8 mouse cellular contexts compared by ENCODE assay signal in the genomic region with DNA sequence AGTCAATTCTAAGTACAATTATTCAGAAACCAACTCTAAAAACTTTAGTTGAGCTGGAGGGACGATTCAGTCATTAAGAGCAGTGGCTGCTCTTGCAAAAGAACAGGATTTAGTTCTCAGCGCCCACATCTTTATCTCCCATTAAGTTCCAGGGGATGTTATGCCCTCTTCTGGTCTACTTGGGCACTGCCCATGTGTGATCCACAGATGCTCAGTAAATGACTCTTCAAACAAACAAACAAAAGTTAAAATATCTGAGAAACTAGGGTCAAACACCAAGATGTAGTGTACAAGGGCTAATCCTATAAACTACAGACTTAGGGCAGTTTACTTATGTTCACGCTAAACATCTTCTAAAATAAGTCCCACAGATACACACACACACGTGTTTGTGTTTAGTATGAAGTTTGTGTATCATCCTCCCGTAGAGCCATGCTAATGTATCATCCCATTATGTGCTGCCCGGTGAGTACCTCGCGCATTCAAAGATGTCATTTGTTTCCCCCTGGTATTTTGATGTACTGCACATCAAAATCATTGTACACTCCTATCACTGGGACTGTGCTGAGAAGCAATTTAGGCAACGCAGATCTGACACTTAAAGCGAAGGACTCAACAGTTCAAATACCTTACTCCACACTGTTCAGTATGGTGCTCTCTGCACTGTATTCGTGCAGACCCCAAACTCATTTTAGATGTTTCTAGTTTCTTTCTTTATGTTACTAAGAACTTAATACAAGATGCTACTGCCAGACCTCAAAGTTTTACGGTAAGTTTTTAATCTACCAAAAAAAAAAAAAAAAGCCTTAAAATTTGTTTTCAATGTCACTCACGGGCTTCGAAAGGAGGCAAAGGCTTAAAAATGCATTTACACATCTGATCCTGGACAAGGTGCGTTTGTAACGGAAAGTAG. TPM values are rescaled to one million over a fixed set of nuclear protein-coding genes. Genes with fewer than 3 reads are reported as not detected.
DNase-seq lines count a peak whose midpoint lies in the region; ATAC-seq and TF ChIP-seq lines count a peak whose summit lies in the region.

No protein-coding gene starts in this region.

- no peaks in the 10 kb centered on the region for H3K27me3 ChIP-seq in CH12.LX (replicated peaks)
- H3K27me3 ChIP-seq in embryonic facial prominence, embryonic 12.5 days: no peaks in the 10 kb centered on the region
- no peaks in the 10 kb centered on the region for H3K27me3 ChIP-seq in kidney, embryonic 15.5 days
- H3K27me3 ChIP-seq in midbrain, embryonic 11.5 days (ENCODE audit: control insufficient read depth, insufficient read depth, low read length): no peaks in the 10 kb centered on the region

- H3K9ac ChIP-seq in CH12.LX (ENCODE audit: insufficient read depth, low read depth): peak overlapping the region; percentile 100
- peak overlapping the region; percentile 96 for H3K9ac ChIP-seq in embryonic facial prominence, embryonic 12.5 days
- H3K9ac ChIP-seq in kidney, embryonic 15.5 days: peak overlapping the region; percentile 89
- peak overlapping the region; percentile 96 for H3K9ac ChIP-seq in midbrain, embryonic 11.5 days (ENCODE audit: low read length)

- TF ChIP-seq RAD21 in CH12.LX (IDR thresholded peaks at IDR 0.05; ENCODE audit: low read depth, low read length): no peak; the same call in none of the 2 replicates

- intact Hi-C loops in left cerebral cortex, postnatal 4 days (cut with DNase I): no loop called here

- peak overlapping the region; percentile 88 to 98 (median 97) for H3K4me3 ChIP-seq in CH12.LX (replicated peaks in 1 of 3; ENCODE audit: low read depth in 2 of 3, low read length in 2 of 3, poor library complexity in 1 of 3)
- peak overlapping the region; percentile 86 for H3K4me3 ChIP-seq in embryonic facial prominence, embryonic 12.5 days
- peak overlapping the region; percentile 67 for H3K4me3 ChIP-seq in kidney, embryonic 15.5 days (replicated peaks)
- peak overlapping the region; percentile 73 for H3K4me3 ChIP-seq in midbrain, embryonic 11.5 days (ENCODE audit: low read depth, low read length)

- peak; percentile 12 to 47; a peak in 2 of 4 replicates for TF ChIP-seq CTCF in CH12.LX (conservative IDR thresholded peaks at IDR 0.05 in 1 of 2, IDR thresholded peaks at IDR 0.05 in 1 of 2; ENCODE audit: low read depth in 2 of 2, low read length in 2 of 2)

- H3K4me2 ChIP-seq in CH12.LX (ENCODE audit: insufficient read depth, low read depth, poor library complexity, severe bottlenecking): peak overlapping the region; percentile 82
- H3K4me2 ChIP-seq in embryonic facial prominence, embryonic 12.5 days (replicated peaks): peak overlapping the region; percentile 64
- peak overlapping the region; percentile 84 for H3K4me2 ChIP-seq in kidney, embryonic 15.5 days
- peak overlapping the region; percentile 60 for H3K4me2 ChIP-seq in midbrain, embryonic 11.5 days

- in situ Hi-C loops in CH12.LX (cut with MboI; ENCODE audit: low pct_ligation_motif_present, low pct_unique_long_range_greater_than_20kb, low sequenced_read_pairs): no loop called here

- peak overlapping the region; percentile 60; the same call in 1 of the 2 replicates for H3K27ac ChIP-seq in CH12.LX (ENCODE audit: insufficient read depth, low read depth)
- H3K27ac ChIP-seq in embryonic facial prominence, embryonic 12.5 days: peak overlapping the region; percentile 90
- H3K27ac ChIP-seq in kidney, embryonic 15.5 days: peak overlapping the region; percentile 84
- no peak overlapping the region; the same call in 1 of the 2 replicates for H3K27ac ChIP-seq in midbrain, embryonic 11.5 days (ENCODE audit: low read depth, low read length)

- H3K36me3 ChIP-seq in CH12.LX (replicated peaks in 1 of 2; ENCODE audit: control insufficient read depth in 1 of 2, insufficient read depth in 1 of 2, low read length in 1 of 2): peaks cover 17 to 33% of the 10 kb centered on the region in 2 experiments
- peaks cover 8% of the 10 kb centered on the region for H3K36me3 ChIP-seq in embryonic facial prominence, embryonic 12.5 days
- H3K36me3 ChIP-seq in kidney, embryonic 15.5 days: peaks cover 21% of the 10 kb centered on the region
- no peaks in the 10 kb centered on the region for H3K36me3 ChIP-seq in midbrain, embryonic 11.5 days (ENCODE audit: control insufficient read depth, insufficient read depth, low read length)

- no peak for TF ChIP-seq POLR2A in CH12.LX (IDR thresholded peaks at IDR 0.05; ENCODE audit: low read depth, low read length)

- TF ChIP-seq EP300 in CH12.LX (IDR thresholded peaks at IDR 0.05; ENCODE audit: low read length): no peak

- peaks cover 25% of the 10 kb centered on the region for H3K79me2 ChIP-seq in CH12.LX (replicated peaks; ENCODE audit: control insufficient read depth, extremely low read depth, insufficient read depth, poor library complexity, severe bottlenecking)

- H3K4me1 ChIP-seq in CH12.LX (ENCODE audit: control insufficient read depth in 1 of 2, insufficient read depth in 2 of 2): peaks cover 2 to 17% of the 10 kb centered on the region in 2 experiments; a peak in 2 of 4 replicates
- no peaks in the 10 kb centered on the region; the same call in 1 of the 2 replicates for H3K4me1 ChIP-seq in embryonic facial prominence, embryonic 12.5 days
- 0 out of 2 replicates have a peak, but pooled peaks cover 3% of the 10 kb centered on the region for H3K4me1 ChIP-seq in kidney, embryonic 15.5 days
- peaks cover 3% of the 10 kb centered on the region; the same call in 1 of the 2 replicates for H3K4me1 ChIP-seq in midbrain, embryonic 11.5 days (ENCODE audit: control insufficient read depth, insufficient read depth, low read length)

- dilution Hi-C loops in CH12.LX (cut with MboI; ENCODE audit: extremely low pct_ligation_motif_present, extremely low pct_unique_long_range_greater_than_20kb, low sequenced_read_pairs): no loop called here

- peak; percentile 65 for DNase-seq in 416B (ENCODE audit: low read depth)
- peak; percentile 51 for DNase-seq in CH12.LX (ENCODE audit: extremely low read depth)
- peak; percentile 91 for DNase-seq in midbrain, embryonic 11.5 days (ENCODE audit: low spot score, missing footprints)
- no peak for DNase-seq in left cerebral cortex, postnatal 4 days
- no peak for DNase-seq in layer of hippocampus, postnatal 36 days

- ATAC-seq in embryonic facial prominence, embryonic 12.5 days (ENCODE audit: insufficient number of reproducible peaks, insufficient read depth, low FRiP score, low TSS enrichment): no peak
- ATAC-seq in kidney, embryonic 15.5 days (replicated peaks; ENCODE audit: low FRiP score): no peak
- 0 out of 2 replicates have a peak, but pooled peaks have one; percentile 26 for ATAC-seq in midbrain, embryonic 11.5 days (ENCODE audit: low FRiP score)
- ATAC-seq in activated CD4-positive, CD25-positive, alpha-beta regulatory T cell, adult 4 months: no peak

- peaks cover 3% of the 10 kb centered on the region for H3K9me3 ChIP-seq in CH12.LX (replicated peaks; ENCODE audit: low read length)
- H3K9me3 ChIP-seq in embryonic facial prominence, embryonic 12.5 days: no peaks in the 10 kb centered on the region
- no peaks in the 10 kb centered on the region for H3K9me3 ChIP-seq in kidney, embryonic 15.5 days (replicated peaks)
- no peaks in the 10 kb centered on the region for H3K9me3 ChIP-seq in midbrain, embryonic 11.5 days (ENCODE audit: control insufficient read depth, low read length)

- WGBS in embryonic facial prominence, embryonic 12.5 days: 28% methylated on average over 16 of the region's 16 CpGs
- WGBS in kidney, embryonic 15.5 days: 32% methylated on average over 16 of the region's 16 CpGs
- WGBS in midbrain, embryonic 11.5 days: 30% methylated on average over 16 of the region's 16 CpGs

RNA-seq across cellular contexts. Expression of gene Abraxas1, which starts 0.9 kb away (rescaled TPM):
- 13.4 and 19.0 TPM in 2 replicates for total RNA-seq in CH12.LX (2012; rRNA removed)
- 34.9 and 40.0 TPM in 2 replicates for total RNA-seq in CH12.LX (2014; rRNA removed)
- 29.3 and 30.9 TPM in 2 replicates for polyA plus RNA-seq in CH12.LX (2012; ENCODE audit: insufficient read length, low read depth)
- 33.8 and 38.2 TPM in 2 replicates for polyA plus RNA-seq in embryonic facial prominence, embryonic 12.5 days (2016; fragmentation: Nextera tagmentation; extraction: Ambion mirVana)
- polyA plus RNA-seq in kidney, embryonic 15.5 days (2015; fragmentation: Nextera tagmentation; extraction: Ambion mirVana): 34.3 and 36.5 TPM in 2 replicates
- 23.3 and 28.9 TPM in 2 replicates for polyA plus RNA-seq in midbrain, embryonic 11.5 days (2014; fragmentation: Nextera tagmentation; extraction: Ambion mirVana)
- polyA plus RNA-seq in activated CD4-positive, CD25-positive, alpha-beta regulatory T cell, adult 4 months (2017; shearing (Covaris generic)): 10 to 100 TPM; 25.1 to 27.4 TPM
- 1 to 10 TPM; 6.2 to 8.4 TPM for total RNA-seq in left cerebral cortex, postnatal 4 days (2021)
- 1 to 10 TPM; 6.0 to 7.1 TPM for total RNA-seq in layer of hippocampus, postnatal 36 days (2021)

RNA-seq across cellular contexts. Expression of gene Mrps18c, which starts 21.4 kb away (rescaled TPM):
- 87.2 and 121 TPM in 2 replicates for total RNA-seq in CH12.LX (2012; rRNA removed)
- 111 and 141 TPM in 2 replicates for total RNA-seq in CH12.LX (2014; rRNA removed)
- polyA plus RNA-seq in CH12.LX (2012; ENCODE audit: insufficient read length, low read depth): 185 and 216 TPM in 2 replicates
- 173 and 186 TPM in 2 replicates for polyA plus RNA-seq in embryonic facial prominence, embryonic 12.5 days (2016; fragmentation: Nextera tagmentation; extraction: Ambion mirVana)
- polyA plus RNA-seq in kidney, embryonic 15.5 days (2015; fragmentation: Nextera tagmentation; extraction: Ambion mirVana): 164 and 177 TPM in 2 replicates
- 167 and 178 TPM in 2 replicates for polyA plus RNA-seq in midbrain, embryonic 11.5 days (2014; fragmentation: Nextera tagmentation; extraction: Ambion mirVana)
- 100 to 1,000 TPM; 160 to 189 TPM for polyA plus RNA-seq in activated CD4-positive, CD25-positive, alpha-beta regulatory T cell, adult 4 months (2017; shearing (Covaris generic))
- total RNA-seq in left cerebral cortex, postnatal 4 days (2021): 10 to 100 TPM; 65.3 to 70.3 TPM
- 10 to 100 TPM; 60.3 to 63.6 TPM for total RNA-seq in layer of hippocampus, postnatal 36 days (2021)

RNA-seq across cellular contexts. Expression of gene Helq, which starts 21.4 kb away (rescaled TPM):
- total RNA-seq in CH12.LX (2012; rRNA removed) (12.1 and 19.6 TPM in 2 replicates), CH12.LX (2014; rRNA removed) (13.1 and 15.7 TPM in 2 replicates)
- polyA plus RNA-seq in CH12.LX (2012; ENCODE audit: insufficient read length, low read depth): 24.3 and 31.4 TPM in 2 replicates
- 23.6 and 25.4 TPM in 2 replicates for polyA plus RNA-seq in embryonic facial prominence, embryonic 12.5 days (2016; fragmentation: Nextera tagmentation; extraction: Ambion mirVana)
- 14.2 and 15.4 TPM in 2 replicates for polyA plus RNA-seq in kidney, embryonic 15.5 days (2015; fragmentation: Nextera tagmentation; extraction: Ambion mirVana)
- polyA plus RNA-seq in midbrain, embryonic 11.5 days (2014; fragmentation: Nextera tagmentation; extraction: Ambion mirVana): 17.6 and 22.4 TPM in 2 replicates
- 10 to 100 TPM; 12.3 to 12.5 TPM for polyA plus RNA-seq in activated CD4-positive, CD25-positive, alpha-beta regulatory T cell, adult 4 months (2017; shearing (Covaris generic))
- total RNA-seq in left cerebral cortex, postnatal 4 days (2021): 10 to 100 TPM; 22.9 to 24.3 TPM
- 10 to 100 TPM; 19.7 to 19.9 TPM for total RNA-seq in layer of hippocampus, postnatal 36 days (2021)

RNA-seq across cellular contexts. Expression of gene Gpat3, which starts 25.7 kb away (rescaled TPM):
- total RNA-seq in CH12.LX (2012; rRNA removed) (0.46 and 0.68 TPM in 2 replicates), CH12.LX (2014; rRNA removed) (1.5 TPM in 2 replicates)
- 1.2 TPM in 2 replicates for polyA plus RNA-seq in CH12.LX (2012; ENCODE audit: insufficient read length, low read depth)
- polyA plus RNA-seq in embryonic facial prominence, embryonic 12.5 days (2016; fragmentation: Nextera tagmentation; extraction: Ambion mirVana): 0.84 and 0.89 TPM in 2 replicates
- 1.1 and 1.7 TPM in 2 replicates for polyA plus RNA-seq in kidney, embryonic 15.5 days (2015; fragmentation: Nextera tagmentation; extraction: Ambion mirVana)
- 0.07 and 0.37 TPM in 2 replicates for polyA plus RNA-seq in midbrain, embryonic 11.5 days (2014; fragmentation: Nextera tagmentation; extraction: Ambion mirVana)
- 1 to 10 TPM in 1 of 2 experiments, under 1 TPM in 1; 0.37 to 1.0 TPM for polyA plus RNA-seq in activated CD4-positive, CD25-positive, alpha-beta regulatory T cell, adult 4 months (2017; shearing (Covaris generic))
- total RNA-seq in left cerebral cortex, postnatal 4 days (2021): 1 to 10 TPM in 1 of 2 experiments, under 1 TPM in 1; 0.99 to 1.8 TPM
- total RNA-seq in layer of hippocampus, postnatal 36 days (2021): 1 to 10 TPM; 1.6 to 2.2 TPM

Comparison
In these comparisons a context has a peak if more than half of its experiments do, and no peak if none do; other contexts are left out.
1. DNase-seq: peak in 416B (single experiment), CH12.LX (single experiment) and midbrain, embryonic 11.5 days (single experiment); none in left cerebral cortex, postnatal 4 days (single experiment) and layer of hippocampus, postnatal 36 days (0 of 2).
2. Peak in every context shown above with its lines, with median percentiles within 50 percentile points of each other: H3K4me2 ChIP-seq, H3K4me3 ChIP-seq and H3K9ac ChIP-seq.